Comparison of ENCODE assay signal across 19 mouse cellular contexts in genomic region chr9:79735608-79736007, GRCm38 (mm10).
"Had no signal": no experiment of that assay in that cellular context is flagged by ENCODE, and none has a peak within 500 bp of the region (broad histone marks: within the 10 kb centered on the region; RNA-seq: fewer than 3 reads in every experiment).

No protein-coding gene starts in this region.

- H3K4me2 ChIP-seq: lung, embryonic 15.5 days; midbrain, embryonic 12.5 days had no signal

- H3K36me3 ChIP-seq: lung, embryonic 15.5 days; midbrain, embryonic 12.5 days had no signal

- H3K27me3 ChIP-seq: lung, embryonic 15.5 days; midbrain, embryonic 12.5 days had no signal

- H3K9ac ChIP-seq: liver, embryonic 14.5 days; lung, embryonic 15.5 days; midbrain, embryonic 12.5 days had no signal

- H3K4me1 ChIP-seq: lung, embryonic 15.5 days; midbrain, embryonic 12.5 days had no signal

- ATAC-seq: inflammation-experienced regulatory T-cells, adult 6 months; intestine, embryonic 16.5 days had no signal

- H3K4me3 ChIP-seq: lung, embryonic 15.5 days; midbrain, embryonic 12.5 days had no signal

- H3K27ac ChIP-seq: liver, embryonic 14.5 days; lung, embryonic 15.5 days; macrophage; midbrain, embryonic 12.5 days; stomach, postnatal 0 days had no signal

- DNase-seq: kidney, adult 18-20 months; kidney, adult 9 months; kidney, postnatal 14 days; kidney, postnatal 4 days; left cerebral cortex, postnatal 4 days; lung, adult 18-20 months; lung, postnatal 10 days; retina, postnatal 1 day; right cerebral cortex, postnatal 25 days; thymus, adult 2 months; thymus, postnatal 14 days; thymus, postnatal 4 days had no signal

- H3K9me3 ChIP-seq: lung, embryonic 15.5 days; midbrain, embryonic 12.5 days had no signal
